Mouse (Mus musculus) lung, adult 2 months (tissue): ENCODE results near the gene Arhgap27.

ENCODE experiments used
- CTCF ChIP-seq: fragments of 200-500 bp; IDR thresholded peaks from 2 replicates; pipeline ENCODE4 v1.5.1; 2011; ENCODE audit warnings: mild to moderate bottlenecking, low read length, control low read depth; ENCODE audit not compliant: insufficient read depth
- POLR2A ChIP-seq: fragments of 200-500 bp; IDR thresholded peaks from 2 replicates; pipeline ENCODE4 v1.6.1; 2011; ENCODE audit warnings: low read depth, mild to moderate bottlenecking, control low read depth, low read length, borderline replicate concordance; ENCODE audit errors: extremely low read depth

DNA sequence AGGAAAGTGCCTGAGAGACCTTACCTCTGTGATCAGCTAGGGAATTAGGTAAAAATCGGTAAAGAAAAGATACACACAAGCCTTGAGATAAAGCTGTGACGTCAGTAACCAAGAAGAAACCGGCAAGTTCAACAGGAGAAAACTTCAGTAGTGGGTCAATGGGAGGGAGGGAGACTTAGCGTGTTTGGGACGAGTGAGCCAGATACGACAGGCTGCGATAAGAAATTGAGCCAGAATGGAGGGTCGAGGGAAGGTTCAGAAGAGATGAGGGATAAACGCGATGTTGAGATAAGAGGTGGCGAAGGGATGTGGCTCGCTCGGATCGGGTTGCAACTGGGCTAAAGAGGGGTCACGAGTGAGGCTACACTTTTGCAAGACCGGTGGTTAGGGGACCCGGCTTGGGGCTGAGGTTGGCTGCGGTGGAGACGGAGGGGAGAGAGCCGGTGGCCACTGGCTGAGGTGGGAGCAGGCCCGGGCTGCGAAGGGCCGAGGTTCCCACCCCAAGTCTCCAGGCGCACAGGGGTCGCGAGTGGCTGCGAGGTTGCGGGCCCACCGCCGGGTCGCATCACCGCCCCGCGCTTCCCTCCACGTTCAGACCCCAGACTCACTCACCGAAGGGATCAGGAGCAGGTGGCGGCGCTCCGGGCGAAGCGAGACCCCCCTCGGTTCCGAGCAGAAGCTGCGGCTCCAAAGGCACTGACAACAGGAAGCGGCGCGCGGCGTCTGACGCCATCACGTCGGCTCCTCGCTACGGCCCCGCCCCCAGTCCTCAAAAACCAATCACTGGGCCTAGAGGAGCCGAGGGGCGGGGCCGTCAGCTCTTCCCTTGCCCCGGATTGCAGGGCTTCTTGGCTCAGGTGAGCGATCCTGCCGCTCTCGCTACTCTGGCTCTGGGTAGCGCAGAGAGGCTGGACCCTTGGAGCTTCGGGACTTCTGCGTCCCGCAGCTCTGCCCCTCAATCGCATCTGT is 48.8 kb upstream of the Arhgap27 start, which contains the start of gene Plekhm1:
- TF ChIP-seq CTCF (no peak), POLR2A (peak; percentile 77; the same call in 1 of the 2 replicates)
